Mouse (Mus musculus): ENCODE data around the gene Arsb. TPM values are rescaled to one million over a fixed set of nuclear protein-coding genes. Genes with fewer than 3 reads are reported as not detected.

Arsb gene
- polyA plus RNA-seq, 1 experiment from 2014 or later, result 8.9 TPM

Small RNA genes lying within 50 kb of the gene (microRNA-seq; reads per million reads assigned to microRNA genes)
- gene Gm25534 (not detected), gene Mir5624 (not detected)

Other genes with a start within 250 kb of the Arsb start
- gene Bhmt, start 133.7 kb upstream of the Arsb start, polyA plus RNA-seq (2015; fragmentation: Nextera tagmentation; extraction: Ambion mirVana), result 0.14 and 0.20 TPM in 2 replicates
- gene Bhmt2, start 97.3 kb upstream of the Arsb start, polyA plus RNA-seq (2015; fragmentation: Nextera tagmentation; extraction: Ambion mirVana), result 0.17 TPM in 1 of 2 replicates, not detected in the other
- 0.18 and 0.28 TPM in 2 replicates for gene Dmgdh, start 97.2 kb upstream of the Arsb start, polyA plus RNA-seq (2015; fragmentation: Nextera tagmentation; extraction: Ambion mirVana)

Measured in neural tube, embryonic 15.5 days (tissue).